Mouse (Mus musculus) myocyte (in vitro differentiated cells): ENCODE measurements at regions not wholly inside any gene's neighbourhood (a gene's known extent, or its start where the extent isn't known, plus 50 kb on each side); places are given as distances from the start of the nearest gene placed in this dataset.
"Not testable (repeated sequence)": the region's sequence is repeated elsewhere in the genome, so short reads cannot be mapped to it uniquely, and the experiment has no call there.

Source experiments
- H3K27me3 ChIP-seq: one replicate; pipeline ENCODE4 v1.6.1; 2011; ENCODE audit not compliant: control insufficient read depth, insufficient read depth, insufficient read length
- H3K36me3 ChIP-seq: one replicate; pipeline ENCODE4 v1.6.1; 2011; ENCODE audit not compliant: control insufficient read depth, insufficient read depth
- H3K4me2 ChIP-seq: one replicate; pipeline ENCODE4 v1.6.1; 2011; ENCODE audit warnings: low read depth, control low read depth
- H3K4me3 ChIP-seq: one replicate; pipeline ENCODE4 v1.5.1; 2011; ENCODE audit warnings: mild to moderate bottlenecking, control low read depth, moderate library complexity
- H3K79me2 ChIP-seq: one replicate; pipeline ENCODE4 v1.6.1; 2011; ENCODE audit not compliant: control insufficient read depth, insufficient read depth
- H3ac ChIP-seq: one replicate; pipeline ENCODE4 v1.6.1; 2011; ENCODE audit not compliant: control insufficient read depth, insufficient read length
- CEBPB ChIP-seq: IDR thresholded peaks from 2 replicates; pipeline ENCODE4 v1.6.1; 2011; ENCODE audit warnings: mild to moderate bottlenecking, moderate library complexity; ENCODE audit not compliant: poor library complexity, insufficient read depth, severe bottlenecking
- E2F4 ChIP-seq: IDR thresholded peaks from one replicate; pipeline ENCODE4 v1.6.1; 2011; ENCODE audit warnings: mild to moderate bottlenecking, control low read depth, moderate library complexity; ENCODE audit not compliant: insufficient read depth
- MAX ChIP-seq: IDR thresholded peaks from one replicate; pipeline ENCODE4 v1.6.1; 2011; ENCODE audit warnings: low read depth, mild to moderate bottlenecking, control low read depth
- MYOD1 ChIP-seq, 3 experiments: IDR thresholded peaks; one replicate each; pipeline ENCODE4 v1.6.1; 2011; ENCODE audit warnings: control low read depth in 2 of 3, low read depth in 2 of 3, mild to moderate bottlenecking in 2 of 3, moderate library complexity in 1 of 3; ENCODE audit not compliant: insufficient read length in 2 of 3, control insufficient read depth in 1 of 3
- MYOG ChIP-seq, 3 experiments: IDR thresholded peaks; one replicate each; pipeline ENCODE4 v1.6.1; 2011; ENCODE audit warnings: control low read depth in 2 of 3, low read depth in 2 of 3, mild to moderate bottlenecking in 2 of 3; ENCODE audit not compliant: insufficient read length in 2 of 3, control insufficient read depth in 1 of 3, insufficient read depth in 1 of 3
- POLR2A ChIP-seq: IDR thresholded peaks from one replicate; pipeline ENCODE4 v1.6.1; 2011; ENCODE audit warnings: low read depth, mild to moderate bottlenecking, control low read depth, moderate library complexity; ENCODE audit not compliant: insufficient read length
- POLR2AphosphoS2 ChIP-seq: IDR thresholded peaks from one replicate; pipeline ENCODE4 v1.6.1; 2011; ENCODE audit warnings: low read depth, control low read depth; ENCODE audit not compliant: insufficient read length
- REST ChIP-seq: IDR thresholded peaks from one replicate; pipeline ENCODE4 v1.6.1; 2011; ENCODE audit warnings: mild to moderate bottlenecking, control low read depth, moderate library complexity; ENCODE audit not compliant: insufficient read depth, insufficient read length
- SRF ChIP-seq: IDR thresholded peaks from one replicate; pipeline ENCODE4 v1.6.1; 2011; ENCODE audit warnings: low read depth; ENCODE audit not compliant: control insufficient read depth, insufficient read length
- TCF12 ChIP-seq: IDR thresholded peaks from one replicate; pipeline ENCODE4 v1.6.1; 2011; ENCODE audit warnings: mild to moderate bottlenecking, control low read depth; ENCODE audit not compliant: poor library complexity, insufficient read depth, severe bottlenecking
- TCF3 ChIP-seq: IDR thresholded peaks from one replicate; pipeline ENCODE4 v1.6.1; 2011; ENCODE audit warnings: low read depth, control low read depth; ENCODE audit not compliant: insufficient read length
- USF1 ChIP-seq: IDR thresholded peaks from one replicate; pipeline ENCODE4 v1.6.1; 2011; ENCODE audit warnings: low read depth, mild to moderate bottlenecking, control low read depth, moderate library complexity

DNA sequence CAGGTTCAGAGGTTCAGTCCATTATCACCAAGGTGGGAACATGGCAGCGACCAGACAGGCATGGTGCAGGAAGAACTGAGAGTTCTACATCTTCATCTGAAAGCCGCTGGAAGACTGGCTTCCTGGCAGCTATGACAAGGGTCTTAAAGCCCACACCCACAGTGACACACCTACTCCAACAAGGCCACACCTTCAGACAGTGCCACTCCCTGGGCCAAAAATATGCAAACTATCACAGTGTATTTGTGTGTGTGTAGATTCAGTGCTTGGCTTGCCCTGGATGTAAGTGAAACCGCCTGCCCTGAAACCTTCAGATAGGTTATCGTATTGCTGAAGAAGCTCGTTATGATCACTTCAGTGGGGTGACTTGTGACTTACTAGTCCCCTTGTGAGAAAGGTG is 151.3 kb downstream of the Kcnrg start:
- no peaks in the 10 kb centered on the region for H3K36me3 ChIP-seq
- H3K4me2 ChIP-seq: no peak overlapping the region
- no peak overlapping the region for H3K4me3 ChIP-seq
- H3ac ChIP-seq: no peak overlapping the region
- no peaks in the 10 kb centered on the region for H3K79me2 ChIP-seq
- no peak for TF ChIP-seq USF1
- no peaks in the 10 kb centered on the region for H3K27me3 ChIP-seq

DNA sequence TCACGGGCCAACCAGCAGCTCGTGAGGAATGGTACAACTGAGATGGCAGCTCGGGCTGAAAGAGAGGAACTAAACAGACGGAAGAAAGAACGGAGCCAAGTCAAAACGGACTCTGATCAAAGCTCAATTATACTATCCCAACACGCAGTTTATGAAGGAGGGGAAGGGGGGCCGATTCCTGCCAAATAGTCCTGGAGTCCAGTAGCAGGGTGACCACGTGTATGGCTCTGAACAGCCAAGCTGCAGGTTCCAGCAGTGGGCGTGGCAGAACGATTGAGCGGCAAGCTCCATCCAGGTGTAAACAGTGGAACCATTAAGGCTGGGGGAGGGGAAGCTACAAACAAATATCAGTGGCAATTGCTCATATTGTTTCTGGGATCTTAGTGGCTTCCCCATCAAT is 152.9 kb downstream of the Kcnrg start:
- H3K36me3 ChIP-seq, H3K4me3 ChIP-seq, H3K4me2 ChIP-seq, H3ac ChIP-seq, H3K27me3 ChIP-seq, H3K79me2 ChIP-seq: not testable (repeated sequence)

DNA sequence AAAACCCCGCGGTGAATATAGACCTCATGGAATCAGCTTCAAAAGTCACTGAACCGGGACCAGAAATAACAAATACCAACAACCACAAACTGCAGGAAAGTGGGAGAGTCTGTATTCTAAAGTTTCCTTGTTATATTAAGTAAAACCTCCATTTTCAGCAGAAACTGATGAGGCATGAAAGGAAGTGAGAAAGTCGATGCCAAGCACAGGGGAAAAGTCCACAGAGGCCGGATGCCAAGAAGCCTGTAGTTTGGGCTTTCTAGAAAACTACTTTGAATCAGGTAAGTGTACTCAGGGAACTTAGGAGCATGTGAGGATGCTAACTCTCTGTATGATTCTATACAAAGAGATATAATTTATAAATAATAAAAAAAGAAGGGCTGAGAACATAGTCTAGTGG is 154.8 kb downstream of the Kcnrg start:
- no peak overlapping the region for H3K4me2 ChIP-seq
- no peaks in the 10 kb centered on the region for H3K27me3 ChIP-seq
- no peaks in the 10 kb centered on the region for H3K36me3 ChIP-seq
- H3K79me2 ChIP-seq: no peaks in the 10 kb centered on the region
- no peak overlapping the region for H3K4me3 ChIP-seq
- H3ac ChIP-seq: no peak overlapping the region
- TF ChIP-seq E2F4 (no peak), POLR2A (no peak), CEBPB (no peak), MAX (no peak), POLR2AphosphoS2 (no peak), REST (no peak), TCF3 (no peak), TCF12 (no peak), MYOD1 (IDR thresholded peaks at IDR 0.05; ENCODE audit: control insufficient read depth in 1 of 3, insufficient read length in 2 of 3, low read depth in 2 of 3) (no peak), USF1 (no peak), MYOG (IDR thresholded peaks at IDR 0.05; ENCODE audit: control insufficient read depth in 1 of 3, insufficient read depth in 1 of 3, insufficient read length in 2 of 3, low read depth in 2 of 3) (no peak)

DNA sequence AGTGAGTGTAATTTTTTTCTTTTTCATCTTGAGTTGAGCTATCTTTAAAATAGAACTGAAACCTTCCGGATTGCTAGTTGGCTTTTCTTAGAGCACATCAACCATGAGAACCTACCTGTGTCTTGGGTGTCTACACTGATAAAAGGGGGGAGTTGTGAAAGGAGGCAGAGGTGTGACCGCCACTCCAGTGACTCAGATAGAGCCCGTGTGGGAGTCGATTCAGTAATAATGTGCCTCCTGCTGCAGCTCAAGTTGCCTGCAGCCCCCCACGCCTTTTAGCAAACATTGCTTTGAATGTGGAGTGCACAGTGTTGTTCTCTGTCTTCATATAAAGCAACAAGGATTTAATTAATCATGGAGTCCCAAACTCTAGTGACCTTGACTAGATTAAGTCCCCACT is 162.6 kb downstream of the Kcnrg start:
- Histone ChIP-seq H3K27me3 (no peaks in the 10 kb centered on the region), H3K4me2 (no peak overlapping the region), H3K4me3 (no peak overlapping the region), H3ac (no peak overlapping the region), H3K79me2 (no peaks in the 10 kb centered on the region), H3K36me3 (no peaks in the 10 kb centered on the region)
- no peak for TF ChIP-seq E2F4
- no peak for TF ChIP-seq USF1
- TF ChIP-seq POLR2A: no peak
- no peak for TF ChIP-seq TCF12
- no peak for TF ChIP-seq CEBPB
- no peak for TF ChIP-seq MYOG (IDR thresholded peaks at IDR 0.05; ENCODE audit: control insufficient read depth in 1 of 3, insufficient read depth in 1 of 3, insufficient read length in 2 of 3, low read depth in 2 of 3)
- TF ChIP-seq POLR2AphosphoS2: no peak

DNA sequence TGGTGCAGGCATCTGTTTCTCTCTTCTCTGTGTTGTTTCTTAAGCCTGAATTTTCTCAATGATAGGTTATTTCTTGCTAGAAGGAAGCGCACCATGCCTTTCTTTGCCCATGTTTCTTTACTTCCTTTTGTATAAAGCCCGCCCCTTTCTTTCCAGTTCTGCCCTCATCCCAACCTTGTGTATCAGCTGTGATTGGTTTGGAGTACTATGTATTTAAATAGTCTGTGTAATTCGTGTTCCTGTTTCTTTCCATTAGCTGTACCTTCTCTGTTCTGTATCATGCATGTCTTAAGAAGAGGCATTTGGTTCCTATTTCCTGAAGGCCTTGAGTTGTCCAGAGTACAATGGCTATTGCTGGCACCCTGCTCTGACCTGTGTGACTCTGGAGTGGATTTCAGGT is 166.9 kb downstream of the Kcnrg start:
- no peaks in the 10 kb centered on the region for H3K79me2 ChIP-seq
- no peak overlapping the region for H3K4me2 ChIP-seq
- no peak overlapping the region for H3K4me3 ChIP-seq
- no peak overlapping the region for H3ac ChIP-seq
- TF ChIP-seq MYOD1 (IDR thresholded peaks at IDR 0.05; ENCODE audit: control insufficient read depth in 1 of 3, insufficient read length in 2 of 3, low read depth in 2 of 3): no peak
- TF ChIP-seq POLR2A: no peak
- no peak for TF ChIP-seq E2F4
- no peak for TF ChIP-seq TCF12
- TF ChIP-seq SRF: no peak
- TF ChIP-seq REST: no peak
- TF ChIP-seq USF1: no peak
- TF ChIP-seq TCF3: no peak
- TF ChIP-seq MYOG (IDR thresholded peaks at IDR 0.05; ENCODE audit: control insufficient read depth in 1 of 3, insufficient read depth in 1 of 3, insufficient read length in 2 of 3, low read depth in 2 of 3): no peak
- no peak for TF ChIP-seq MAX
- H3K36me3 ChIP-seq: no peaks in the 10 kb centered on the region
- H3K27me3 ChIP-seq: no peaks in the 10 kb centered on the region

DNA sequence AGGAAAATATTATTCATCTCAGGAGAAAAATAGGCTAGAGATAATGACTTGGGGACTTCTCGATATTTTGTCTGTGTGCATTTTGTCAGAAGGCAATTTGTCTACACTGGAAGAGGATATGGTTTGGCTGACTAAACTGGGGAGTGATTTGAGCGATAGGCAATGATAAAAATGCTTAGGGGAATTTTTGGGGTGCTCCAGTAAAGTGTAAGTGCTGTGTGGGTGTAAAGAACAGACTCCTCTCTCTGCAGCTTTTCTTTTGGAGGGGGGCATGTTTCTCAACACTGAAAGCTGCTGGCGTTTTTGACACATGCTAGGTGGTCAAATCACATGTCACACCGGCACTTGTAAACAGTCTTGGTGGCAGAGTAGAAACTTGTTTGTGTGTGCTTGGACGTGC is 171.4 kb downstream of the Kcnrg start:
- no peak for TF ChIP-seq E2F4
- no peak for TF ChIP-seq MYOG (IDR thresholded peaks at IDR 0.05; ENCODE audit: control insufficient read depth in 1 of 3, insufficient read depth in 1 of 3, insufficient read length in 2 of 3, low read depth in 2 of 3)
- TF ChIP-seq CEBPB: no peak
- no peak for TF ChIP-seq TCF3
- TF ChIP-seq MYOD1 (IDR thresholded peaks at IDR 0.05; ENCODE audit: control insufficient read depth in 1 of 3, insufficient read length in 2 of 3, low read depth in 2 of 3): no peak
- Histone ChIP-seq H3ac (no peak overlapping the region), H3K79me2 (no peaks in the 10 kb centered on the region), H3K27me3 (no peaks in the 10 kb centered on the region), H3K4me2 (no peak overlapping the region), H3K4me3 (no peak overlapping the region), H3K36me3 (no peaks in the 10 kb centered on the region)
